In the genomic region with DNA sequence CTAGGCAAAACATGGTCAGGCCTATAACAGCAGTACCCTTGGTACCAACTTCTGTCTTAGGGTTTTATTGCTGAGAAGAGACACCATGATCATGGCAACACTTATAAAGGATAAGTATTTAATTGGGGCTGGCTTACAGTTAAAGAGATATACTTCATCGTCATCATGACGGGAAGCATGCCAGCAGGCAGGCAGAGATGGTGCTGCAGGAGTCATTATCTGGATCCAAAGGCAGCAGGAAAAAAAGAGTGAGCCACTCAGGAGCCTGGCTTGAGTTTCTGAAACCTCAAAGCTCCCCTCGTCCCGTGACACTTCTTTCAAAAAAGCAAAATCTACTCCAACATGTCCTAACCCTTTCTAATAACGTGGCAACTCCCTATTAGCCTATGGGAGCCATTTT, we compare ENCODE assay signal across 21 mouse cellular contexts.
"Had no signal": no experiment of that assay in that cellular context is flagged by ENCODE, and none has a peak within 500 bp of the region (broad histone marks: within the 10 kb centered on the region; RNA-seq: fewer than 3 reads in every experiment).

No protein-coding gene starts in this region.

- H3K4me3 ChIP-seq: layer of hippocampus, adult 2 months; left cerebral cortex, adult 2 months; lung, embryonic 15.5 days; midbrain, embryonic 13.5 days; myocyte; neural tube, embryonic 13.5 days had no signal

- DNase-seq: kidney, adult 2 months; kidney, postnatal 25 days; layer of hippocampus, adult 9-11 months; layer of hippocampus, postnatal 36 days; lung, adult 18-20 months; lung, postnatal 10 days; retina, postnatal 1 day; right cerebral cortex, postnatal 25 days; thymus, adult 2 months; thymus, postnatal 14 days; thymus, postnatal 4 days had no signal

- H3K4me1 ChIP-seq: lung, embryonic 15.5 days; midbrain, embryonic 13.5 days; neural tube, embryonic 13.5 days had no signal

- H3K9me3 ChIP-seq: lung, embryonic 15.5 days; midbrain, embryonic 13.5 days; neural tube, embryonic 13.5 days had no signal

- H3K27me3 ChIP-seq: lung, embryonic 15.5 days; midbrain, embryonic 13.5 days; neural tube, embryonic 13.5 days had no signal

- H3K4me2 ChIP-seq: lung, embryonic 15.5 days; midbrain, embryonic 13.5 days; neural tube, embryonic 13.5 days had no signal

- ATAC-seq: midbrain, embryonic 13.5 days; midbrain, embryonic 16.5 days had no signal

- H3K27ac ChIP-seq: kidney, postnatal 0 days; layer of hippocampus, adult 2 months; left cerebral cortex, adult 2 months; liver, embryonic 14.5 days; lung, embryonic 15.5 days; midbrain, embryonic 13.5 days; neural tube, embryonic 13.5 days; stomach, postnatal 0 days had no signal

- H3K9ac ChIP-seq: liver, embryonic 14.5 days; lung, embryonic 15.5 days; midbrain, embryonic 13.5 days; neural tube, embryonic 13.5 days had no signal
